Mouse (Mus musculus) forebrain, embryonic 12.5 days (tissue): ENCODE measurements at regions not wholly inside any gene's neighbourhood (a gene's known extent, or its start where the extent isn't known, plus 50 kb on each side); places are given as distances from the start of the nearest gene placed in this dataset.

Source experiments
- ATAC-seq: fragments of 200-750 bp; cut with Nextera tagmentation; 2 replicates; pipeline ENCODE4 v1.8.0; 2017; ENCODE audit warnings: moderate TSS enrichment; ENCODE audit not compliant: low FRiP score
- H3K27ac ChIP-seq: fragments of 300-500 bp; sonication (generic); 2 replicates; pipeline ENCODE4 v1.5.1; 2016; ENCODE audit warnings: mild to moderate bottlenecking
- H3K27me3 ChIP-seq: fragments of 300-500 bp; sonication (generic); 2 replicates; pipeline ENCODE4 v1.6.1; 2016; ENCODE audit warnings: mild to moderate bottlenecking
- H3K36me3 ChIP-seq: fragments of 300-500 bp; sonication (generic); replicated peaks from 2 replicates; pipeline ENCODE4 v1.6.1; 2016; ENCODE audit warnings: mild to moderate bottlenecking
- H3K4me1 ChIP-seq: fragments of 300-500 bp; sonication (generic); 2 replicates; pipeline ENCODE4 v1.6.1; 2016
- H3K4me2 ChIP-seq: fragments of 300-500 bp; sonication (generic); 2 replicates; pipeline ENCODE4 v1.6.1; 2016; ENCODE audit warnings: mild to moderate bottlenecking, moderate library complexity
- H3K4me3 ChIP-seq: fragments of 300-500 bp; sonication (generic); replicated peaks from 2 replicates; pipeline ENCODE4 v1.5.1; 2016; ENCODE audit warnings: mild to moderate bottlenecking
- H3K9ac ChIP-seq: fragments of 300-500 bp; sonication (generic); 2 replicates; pipeline ENCODE4 v1.6.1; 2016; ENCODE audit warnings: mild to moderate bottlenecking
- H3K9me3 ChIP-seq: fragments of 300-500 bp; sonication (generic); 2 replicates; pipeline ENCODE4 v1.6.1; 2016
- WGBS: fragments of 180-500 bp; shearing (Covaris S2); methylation state at CpG from one replicate; pipeline ENCODE4 v1.1.7; 2016; 5-methylcytosine and 5-hydroxymethylcytosine counted together

- Histone ChIP-seq H3K27me3 (no peaks in the 10 kb centered on the region), H3K9me3 (no peaks in the 10 kb centered on the region), H3K9ac (no peak overlapping the region), H3K4me2 (no peak overlapping the region), H3K4me3 (no peak overlapping the region), H3K36me3 (no peaks in the 10 kb centered on the region), H3K27ac (no peak overlapping the region), H3K4me1 (no peaks in the 10 kb centered on the region)
- ATAC-seq = peak; percentile 67
- 66% methylated on average over 4 of the region's 4 CpGs for WGBS
These were observed 75.6 kb upstream of the Fbxl17 start for GRCm38 (mm10) chr17:63575316-63576007.

DNA sequence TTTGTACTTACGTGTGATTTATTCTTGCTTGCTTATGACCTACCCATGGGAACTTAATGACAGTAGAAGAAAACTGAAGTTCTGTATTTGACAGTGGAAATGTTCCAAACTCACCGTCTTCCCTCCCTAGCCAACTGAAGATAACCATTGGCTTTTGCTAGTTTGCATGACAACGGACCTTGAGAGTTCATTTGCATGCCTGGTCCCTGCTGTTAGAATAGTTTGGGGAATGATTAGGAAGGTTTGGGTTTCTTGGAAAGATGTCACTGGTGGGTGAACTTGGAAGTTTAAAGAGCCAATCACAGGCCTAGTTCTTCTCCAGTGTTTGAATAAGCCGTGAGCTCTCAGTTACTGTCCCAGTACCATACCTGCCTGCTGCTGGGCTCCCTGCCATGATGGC is 83.1 kb upstream of the Fbxl17 start:
- Histone ChIP-seq H3K27ac (no peak overlapping the region), H3K36me3 (no peaks in the 10 kb centered on the region), H3K9ac (no peak overlapping the region), H3K27me3 (no peaks in the 10 kb centered on the region), H3K4me1 (no peaks in the 10 kb centered on the region), H3K4me3 (no peak overlapping the region), H3K4me2 (no peak overlapping the region), H3K9me3 (no peaks in the 10 kb centered on the region)
- ATAC-seq = no peak
- WGBS = 75% methylated on average over 4 of the region's 4 CpGs

- ATAC-seq = no peak
- no peak overlapping the region for H3K9ac ChIP-seq
- no peak overlapping the region for H3K4me3 ChIP-seq
- no peaks in the 10 kb centered on the region for H3K27me3 ChIP-seq
- H3K27ac ChIP-seq = 0 out of 2 replicates have a peak overlapping the region, but pooled peaks have one; percentile 31
- no peaks in the 10 kb centered on the region for H3K36me3 ChIP-seq
- 22% methylated on average over 7 of the region's 7 CpGs for WGBS
- no peaks in the 10 kb centered on the region for H3K9me3 ChIP-seq
- no peak overlapping the region for H3K4me2 ChIP-seq
- H3K4me1 ChIP-seq = peaks cover 9% of the 10 kb centered on the region; the same call in 1 of the 2 replicates
These were observed 107.4 kb upstream of the Fbxl17 start for GRCm38 (mm10) chr17:63607021-63607751.

DNA sequence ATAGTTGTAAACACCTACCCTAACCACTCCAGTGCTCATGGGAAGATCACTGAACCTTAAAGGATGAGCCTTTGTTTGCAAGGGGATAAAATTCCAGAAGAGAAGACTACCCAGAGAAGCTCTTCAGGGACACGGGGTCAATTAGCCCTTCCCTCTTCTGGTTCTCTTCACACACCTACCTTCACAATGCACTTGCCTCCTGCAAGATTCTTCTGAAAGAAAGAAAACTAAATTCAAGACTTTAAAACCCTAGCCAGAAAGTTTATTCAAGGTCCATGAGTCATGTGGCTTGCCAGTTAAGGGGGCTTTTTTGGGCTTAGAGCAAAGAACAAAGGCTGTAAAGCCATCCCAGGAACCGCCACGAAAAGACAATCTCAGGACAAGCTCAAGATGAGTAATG is 122.9 kb upstream of the Fbxl17 start:
- no peaks in the 10 kb centered on the region for H3K36me3 ChIP-seq
- H3K4me2 ChIP-seq = no peak overlapping the region
- H3K9ac ChIP-seq = no peak overlapping the region
- H3K27me3 ChIP-seq = no peaks in the 10 kb centered on the region
- WGBS = 25% methylated on average over 3 of the region's 3 CpGs
- H3K4me1 ChIP-seq = no peaks in the 10 kb centered on the region
- no peaks in the 10 kb centered on the region for H3K9me3 ChIP-seq
- no peak for ATAC-seq
- H3K27ac ChIP-seq = no peak overlapping the region
- no peak overlapping the region for H3K4me3 ChIP-seq

DNA sequence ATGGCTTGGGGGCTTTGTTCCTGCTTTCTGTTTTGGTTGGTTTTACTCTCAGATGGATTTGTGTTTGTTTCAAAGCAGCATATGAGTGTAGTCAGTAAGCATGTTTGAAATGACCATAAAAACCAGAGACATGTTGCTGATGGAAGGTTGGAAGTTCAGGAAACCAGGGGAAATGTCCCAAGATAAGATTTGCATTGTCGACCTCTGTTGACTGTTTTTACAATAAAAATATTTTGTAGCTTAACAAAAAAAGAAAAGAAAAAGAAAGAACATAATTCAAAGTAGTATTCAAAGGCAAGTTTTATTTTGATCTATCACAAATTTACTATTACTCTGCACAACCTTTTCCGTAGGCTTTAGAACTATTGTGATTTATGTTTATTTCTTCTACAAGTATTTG is 137.8 kb upstream of the Fbxl17 start:
- Histone ChIP-seq H3K9me3 (no peaks in the 10 kb centered on the region), H3K27me3 (no peaks in the 10 kb centered on the region), H3K9ac (no peak overlapping the region), H3K4me1 (no peaks in the 10 kb centered on the region), H3K36me3 (no peaks in the 10 kb centered on the region), H3K4me2 (no peak overlapping the region), H3K27ac (no peak overlapping the region), H3K4me3 (no peak overlapping the region)
- WGBS = 88% methylated on average over 2 of the region's 2 CpGs
- ATAC-seq = no peak

GRCm38 (mm10) chr17:63644390-63644789 is 144.6 kb upstream of the Fbxl17 start:
- H3K27ac ChIP-seq = no peak overlapping the region
- H3K9me3 ChIP-seq = no peaks in the 10 kb centered on the region
- no peak for ATAC-seq
- no peak overlapping the region for H3K4me2 ChIP-seq
- no peak overlapping the region for H3K4me3 ChIP-seq
- no peaks in the 10 kb centered on the region for H3K36me3 ChIP-seq
- H3K4me1 ChIP-seq = no peaks in the 10 kb centered on the region
- no peaks in the 10 kb centered on the region for H3K27me3 ChIP-seq
- 89% methylated on average over 4 of the region's 4 CpGs for WGBS
- no peak overlapping the region for H3K9ac ChIP-seq

GRCm38 (mm10) chr17:63657687-63658086 is 157.9 kb upstream of the Fbxl17 start:
- Histone ChIP-seq H3K4me1 (no peaks in the 10 kb centered on the region), H3K9ac (no peak overlapping the region), H3K27ac (no peak overlapping the region), H3K9me3 (no peaks in the 10 kb centered on the region), H3K4me3 (no peak overlapping the region), H3K27me3 (no peaks in the 10 kb centered on the region), H3K36me3 (no peaks in the 10 kb centered on the region), H3K4me2 (no peak overlapping the region)
- WGBS = 67% methylated on average over 6 of the region's 6 CpGs
- ATAC-seq = no peak

DNA sequence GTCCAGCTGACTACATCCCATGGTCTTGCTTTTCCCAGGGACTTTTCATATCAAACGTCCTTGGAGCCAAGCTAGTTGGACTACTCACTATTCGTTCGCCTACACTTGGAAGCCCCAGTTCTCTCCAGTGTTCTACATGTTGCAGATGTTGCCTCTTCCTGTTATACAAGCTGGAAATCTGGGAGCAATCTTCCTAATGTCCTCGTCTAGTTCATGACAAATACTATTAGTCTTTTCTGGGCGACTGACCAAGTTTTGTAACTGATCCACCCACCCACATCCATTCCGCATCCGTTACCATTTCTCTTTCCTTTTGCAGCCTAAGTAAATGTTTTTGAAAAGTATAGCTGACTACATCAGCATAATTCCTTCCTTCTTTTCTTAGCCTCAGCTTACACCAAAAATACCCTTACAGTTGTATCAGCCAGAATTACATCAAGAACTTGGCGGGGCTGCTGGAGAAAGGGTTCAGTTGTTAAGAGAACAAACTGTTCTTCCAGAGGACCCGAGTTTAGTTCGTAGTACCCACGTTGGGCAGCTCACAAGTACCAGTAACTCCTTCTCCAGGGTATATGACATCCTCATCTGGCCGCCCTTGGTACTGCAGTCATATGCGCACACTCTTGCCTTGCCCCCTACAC is 161.1 kb upstream of the Fbxl17 start:
- no peak overlapping the region for H3K27ac ChIP-seq
- no peaks in the 10 kb centered on the region for H3K4me1 ChIP-seq
- H3K4me3 ChIP-seq = no peak overlapping the region
- no peaks in the 10 kb centered on the region for H3K9me3 ChIP-seq
- ATAC-seq = no peak
- H3K27me3 ChIP-seq = no peaks in the 10 kb centered on the region
- H3K4me2 ChIP-seq = no peak overlapping the region
- no peak overlapping the region for H3K9ac ChIP-seq
- 85% methylated on average over 13 of the region's 13 CpGs for WGBS
- H3K36me3 ChIP-seq = no peaks in the 10 kb centered on the region

DNA sequence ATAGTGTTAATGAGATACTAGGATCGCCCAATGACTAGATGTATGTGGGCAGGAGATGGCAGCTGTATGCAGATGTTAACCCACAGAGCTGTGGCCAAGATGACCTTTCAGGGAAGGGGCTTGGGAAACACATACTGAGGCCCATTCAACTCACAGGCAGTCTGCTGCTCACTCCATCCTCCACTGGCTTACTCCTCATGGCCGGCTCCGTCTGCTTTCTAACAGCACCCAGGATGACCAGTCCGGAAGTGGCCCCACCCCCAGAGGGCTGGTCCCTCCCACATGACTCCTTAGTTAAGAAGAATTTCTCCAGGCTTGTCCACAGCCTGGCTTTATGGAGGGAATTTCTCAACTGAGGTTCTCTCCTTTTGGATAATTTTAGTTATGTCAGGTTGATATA is 161.8 kb upstream of the Fbxl17 start:
- H3K4me1 ChIP-seq = no peaks in the 10 kb centered on the region
- no peak for ATAC-seq
- no peak overlapping the region for H3K27ac ChIP-seq
- H3K9ac ChIP-seq = no peak overlapping the region
- H3K4me2 ChIP-seq = no peak overlapping the region
- H3K27me3 ChIP-seq = no peaks in the 10 kb centered on the region
- no peaks in the 10 kb centered on the region for H3K36me3 ChIP-seq
- WGBS = 96% methylated on average over 4 of the region's 4 CpGs
- no peaks in the 10 kb centered on the region for H3K9me3 ChIP-seq
- no peak overlapping the region for H3K4me3 ChIP-seq

DNA sequence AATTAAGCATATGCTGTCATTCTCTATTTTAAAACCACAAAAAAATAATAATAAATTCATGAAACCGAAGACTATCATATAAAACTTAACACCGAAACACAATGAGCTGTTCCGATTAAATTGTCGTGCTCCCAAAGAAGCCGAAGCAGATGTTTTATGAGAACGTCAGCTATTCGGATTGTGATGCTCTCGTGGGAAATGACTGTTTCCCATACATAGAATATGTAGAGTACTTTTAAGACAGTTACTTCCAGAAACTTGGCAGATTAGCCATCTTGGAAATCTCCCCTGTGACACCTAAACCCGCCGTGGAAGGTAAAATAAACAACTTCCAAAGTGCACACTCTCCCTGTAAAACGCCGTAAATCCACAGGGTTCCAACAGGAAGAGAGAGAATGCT is 162.4 kb upstream of the Fbxl17 start:
- 83% methylated on average over 12 of the region's 12 CpGs for WGBS
- Histone ChIP-seq H3K4me3 (no peak overlapping the region), H3K27ac (no peak overlapping the region), H3K4me1 (no peaks in the 10 kb centered on the region), H3K4me2 (no peak overlapping the region), H3K36me3 (no peaks in the 10 kb centered on the region), H3K27me3 (no peaks in the 10 kb centered on the region), H3K9me3 (no peaks in the 10 kb centered on the region), H3K9ac (no peak overlapping the region)
- no peak for ATAC-seq

DNA sequence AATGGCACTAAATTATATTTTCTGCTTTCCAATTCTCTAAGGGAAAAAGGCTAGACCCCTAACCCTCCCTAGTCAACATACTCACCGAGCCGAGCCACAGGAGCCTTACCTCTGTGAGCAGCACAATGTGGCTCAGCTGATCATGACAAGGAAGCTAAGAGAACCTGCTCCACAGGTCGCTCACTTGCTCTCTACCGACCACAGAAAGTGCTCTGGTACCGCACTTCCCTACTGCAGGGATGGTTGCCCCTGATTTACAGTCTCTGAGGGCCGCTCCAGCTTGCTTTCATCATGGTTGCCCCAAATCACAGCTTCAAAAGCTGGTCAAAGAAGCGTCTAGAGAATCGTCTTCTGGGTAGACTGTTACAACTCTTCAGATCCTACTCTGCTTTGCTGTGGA is 177.0 kb upstream of the Fbxl17 start:
- Histone ChIP-seq H3K36me3 (no peaks in the 10 kb centered on the region), H3K27ac (no peak overlapping the region), H3K27me3 (no peaks in the 10 kb centered on the region), H3K4me3 (no peak overlapping the region), H3K9ac (no peak overlapping the region), H3K4me1 (no peaks in the 10 kb centered on the region), H3K4me2 (no peak overlapping the region), H3K9me3 (no peaks in the 10 kb centered on the region)
- 87% methylated on average over 8 of the region's 8 CpGs for WGBS
- no peak for ATAC-seq

- 84% methylated on average over 3 of the region's 3 CpGs for WGBS
- no peak for ATAC-seq
- H3K4me3 ChIP-seq = no peak overlapping the region
- no peak overlapping the region for H3K4me2 ChIP-seq
- no peak overlapping the region for H3K9ac ChIP-seq
- H3K36me3 ChIP-seq = no peaks in the 10 kb centered on the region
- no peaks in the 10 kb centered on the region for H3K9me3 ChIP-seq
- no peaks in the 10 kb centered on the region for H3K27me3 ChIP-seq
- no peak overlapping the region for H3K27ac ChIP-seq
- H3K4me1 ChIP-seq = no peaks in the 10 kb centered on the region
These were observed 178.3 kb upstream of the Fbxl17 start for GRCm38 (mm10) chr17:63677996-63678657.
